Mouse (Mus musculus) thymus, adult 2 months (tissue): Measurements from ENCODE around the gene Itfg2. TPM values are rescaled to one million over a fixed set of nuclear protein-coding genes. Genes with fewer than 3 reads are reported as not detected.

Source experiments
- DNase-seq: peaks from one replicate; pipeline ENCODE4 v3.0.0; 2021
- H3K27ac ChIP-seq: fragments of 200-500 bp; 2 replicates; pipeline ENCODE4 v1.5.1; 2012; ENCODE audit warnings: low read length, control low read depth; ENCODE audit not compliant: control insufficient read depth, insufficient read depth
- H3K27me3 ChIP-seq: fragments of 200-500 bp; 2 replicates; pipeline ENCODE4 v1.6.1; 2012; ENCODE audit warnings: mild to moderate bottlenecking, low read length, moderate library complexity, mixed read lengths; ENCODE audit not compliant: control insufficient read depth, insufficient read depth
- H3K36me3 ChIP-seq: fragments of 200-500 bp; 2 replicates; pipeline ENCODE4 v1.6.1; 2012; ENCODE audit warnings: mild to moderate bottlenecking, low read length, moderate library complexity; ENCODE audit not compliant: control insufficient read depth, insufficient read depth
- H3K4me1 ChIP-seq: fragments of 200-500 bp; replicated peaks from 2 replicates; pipeline ENCODE4 v1.6.1; 2012; ENCODE audit warnings: low read length; ENCODE audit not compliant: control insufficient read depth, insufficient read depth
- H3K4me3 ChIP-seq: fragments of 200-500 bp; 2 replicates; pipeline ENCODE4 v1.5.1; 2012; ENCODE audit warnings: mild to moderate bottlenecking, low read length, control low read depth, moderate library complexity; ENCODE audit not compliant: control insufficient read depth, insufficient read depth
- CTCF ChIP-seq: fragments of 200-500 bp; IDR thresholded peaks from 2 replicates; pipeline ENCODE4 v1.5.1; 2012; ENCODE audit warnings: mild to moderate bottlenecking, control low read depth, low read length, moderate library complexity, borderline replicate concordance; ENCODE audit not compliant: control insufficient read depth, poor library complexity, insufficient read depth; ENCODE audit errors: extremely low read depth
- POLR2A ChIP-seq: fragments of 200-500 bp; IDR thresholded peaks from 2 replicates; pipeline ENCODE4 v1.6.1; 2012; ENCODE audit warnings: mild to moderate bottlenecking, low read length, control low read depth, moderate library complexity; ENCODE audit not compliant: control insufficient read depth, poor library complexity, insufficient read depth; ENCODE audit errors: extremely low read depth
- WGBS: fragments of 180-500 bp; shearing (Covaris S2); methylation state at CpG from one replicate; pipeline ENCODE4 v1.1.7; 2018; 5-methylcytosine and 5-hydroxymethylcytosine counted together
- polyA plus RNA-seq: library from polyadenylated mRNA; depleted of rRNA; stranded (reverse); fragments of >200 nt; gene quantifications from 2 replicates; pipeline ENCODE4 v1.2.3, GENCODE M21; 2012

The Itfg2 gene
- polyA plus RNA-seq, 1 experiment = 56.4 TPM

DNA sequence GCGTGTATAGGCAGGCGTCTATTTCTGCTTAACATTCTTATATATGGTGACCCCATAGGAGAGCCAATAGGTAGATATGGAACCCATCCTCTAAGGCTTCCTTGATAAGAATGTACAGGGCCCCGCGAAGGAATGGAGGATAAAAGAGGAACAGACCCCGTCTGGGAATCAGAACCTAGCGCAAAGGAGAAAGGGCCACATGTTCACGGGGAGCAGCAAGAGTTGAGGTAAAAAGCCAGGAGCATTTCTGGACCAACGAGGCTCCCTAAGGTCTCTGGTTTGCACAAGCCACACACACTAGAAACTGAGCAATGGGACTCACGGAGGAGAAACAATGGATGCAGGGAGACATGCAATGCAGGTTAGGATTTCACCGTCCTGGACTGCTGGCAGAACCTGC is 12.6 kb upstream of the Itfg2 start:
- Histone ChIP-seq H3K36me3 (peaks cover 34% of the 10 kb centered on the region), H3K27ac (no peak overlapping the region), H3K27me3 (no peaks in the 10 kb centered on the region), H3K4me1 (peaks cover 9% of the 10 kb centered on the region), H3K4me3 (peak overlapping the region; percentile 84)
- no peak for DNase-seq
- WGBS = 7% methylated on average over 10 of the region's 10 CpGs
- TF ChIP-seq CTCF (no peak), POLR2A (no peak)

DNA sequence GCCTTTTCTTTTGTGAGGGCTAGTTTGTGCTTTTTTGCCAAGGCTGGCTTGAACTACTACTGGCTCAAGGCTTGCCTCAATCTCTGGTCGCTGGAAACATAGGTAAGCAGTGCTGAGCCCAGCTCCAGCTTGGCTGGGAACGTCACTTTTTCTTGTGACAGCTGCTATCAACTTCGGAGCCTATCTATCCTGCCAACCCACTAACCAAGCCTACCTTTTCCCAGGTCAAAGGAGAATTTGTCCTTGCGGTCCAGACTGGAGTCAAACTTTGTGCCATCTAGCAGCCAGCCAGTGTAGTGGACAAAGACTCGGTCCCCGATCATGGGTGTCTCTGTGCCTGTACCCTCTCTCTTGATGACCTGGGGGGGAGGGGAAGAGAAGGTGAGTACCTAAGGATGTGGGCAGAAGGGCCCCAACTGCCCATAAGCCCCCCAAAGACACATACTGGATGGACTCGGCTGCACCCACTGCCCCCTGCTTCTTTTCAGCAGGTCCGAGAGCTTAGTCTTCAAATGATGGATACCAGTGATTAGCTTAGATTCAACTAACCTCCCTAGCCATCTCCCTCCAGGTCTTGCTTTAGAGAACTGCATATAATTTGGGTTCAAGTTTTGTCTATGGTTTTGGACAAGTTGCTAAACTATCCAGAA is 11.8 kb upstream of the Itfg2 start:
- H3K4me1 ChIP-seq = peaks cover 9% of the 10 kb centered on the region
- no peak overlapping the region for H3K4me3 ChIP-seq
- peaks cover 42% of the 10 kb centered on the region for H3K36me3 ChIP-seq
- 96% methylated on average over 8 of the region's 8 CpGs for WGBS
- DNase-seq = no peak
- no peak for TF ChIP-seq CTCF
- TF ChIP-seq POLR2A = no peak
- H3K27ac ChIP-seq = no peak overlapping the region
- no peaks in the 10 kb centered on the region for H3K27me3 ChIP-seq

DNA sequence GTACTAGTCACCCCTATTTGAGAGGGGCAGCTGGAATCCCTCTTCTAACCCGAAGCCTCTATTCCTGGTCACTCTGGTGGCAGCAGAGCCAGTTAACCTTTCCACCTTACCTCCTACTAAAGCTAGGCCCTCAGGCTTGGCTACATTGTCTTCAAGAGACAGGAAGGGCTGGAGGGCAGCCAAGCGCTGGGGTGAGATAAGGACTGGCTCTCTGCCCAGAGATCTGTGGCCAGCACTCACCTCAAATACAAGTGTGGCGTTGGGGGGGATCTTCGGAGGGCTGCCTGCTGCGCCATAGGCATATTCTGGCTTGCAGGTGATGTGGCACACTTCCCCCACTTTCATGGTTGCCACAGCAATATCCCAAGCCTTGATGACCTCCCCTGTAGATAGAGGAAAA is 10.7 kb upstream of the Itfg2 start:
- TF ChIP-seq POLR2A (no peak), CTCF (no peak)
- WGBS = 73% methylated on average over 5 of the region's 5 CpGs
- Histone ChIP-seq H3K4me3 (no peak overlapping the region), H3K4me1 (peaks cover 9% of the 10 kb centered on the region), H3K36me3 (peaks cover 49% of the 10 kb centered on the region), H3K27ac (no peak overlapping the region), H3K27me3 (no peaks in the 10 kb centered on the region)
- no peak for DNase-seq

DNA sequence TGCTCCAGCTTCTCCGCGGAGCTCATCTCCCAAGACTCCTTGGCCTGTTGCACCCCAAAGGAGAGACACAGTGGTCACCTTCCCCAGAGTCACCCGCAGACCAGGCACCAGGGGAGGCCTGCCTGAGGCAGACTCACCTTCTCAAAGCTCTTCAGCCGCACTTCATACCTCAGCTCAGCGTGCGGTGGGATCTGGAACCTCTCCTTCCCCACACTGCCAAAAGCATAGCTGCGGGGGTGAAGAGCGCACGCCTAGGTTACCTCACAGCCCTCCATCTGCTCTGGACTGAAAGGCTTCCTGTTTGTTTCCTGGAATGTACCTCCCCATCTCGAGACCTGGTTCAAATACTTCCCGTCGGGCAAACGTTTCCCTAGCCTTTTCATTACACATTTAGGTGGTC is 8.8 kb upstream of the Itfg2 start:
- 93% methylated on average over 13 of the region's 13 CpGs for WGBS
- Histone ChIP-seq H3K27ac (no peak overlapping the region), H3K27me3 (no peaks in the 10 kb centered on the region), H3K4me1 (peaks cover 6% of the 10 kb centered on the region), H3K4me3 (no peak overlapping the region), H3K36me3 (peaks cover 51% of the 10 kb centered on the region)
- DNase-seq = no peak
- TF ChIP-seq POLR2A = no peak
- no peak for TF ChIP-seq CTCF

DNA sequence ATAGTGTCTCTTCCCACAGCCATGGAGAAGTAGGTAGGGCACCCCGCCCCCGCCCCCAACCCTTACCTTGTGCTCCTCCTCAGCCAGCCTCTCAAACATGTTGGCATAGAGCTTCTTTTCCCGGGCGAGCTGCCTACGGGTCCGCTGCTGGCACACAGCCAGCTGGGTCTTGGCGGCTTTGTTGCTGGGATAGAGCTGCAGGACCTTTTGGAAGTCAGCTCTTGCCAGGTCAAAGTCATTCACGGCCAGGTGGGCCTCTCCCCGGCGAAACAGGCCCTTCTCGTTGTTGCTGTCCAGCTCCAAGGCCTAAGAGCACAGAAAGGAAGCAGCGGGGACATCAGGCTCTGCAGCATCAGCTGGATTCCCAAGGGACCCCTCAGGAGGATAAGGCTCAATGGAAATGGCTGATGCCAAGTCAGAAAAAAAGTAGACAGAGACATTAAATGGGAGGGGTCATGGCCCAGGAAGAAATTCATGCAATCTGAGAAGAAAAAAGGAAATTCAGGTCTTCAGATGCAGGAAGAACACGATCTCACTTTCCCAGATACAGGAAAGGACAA is 7.7 kb upstream of the Itfg2 start:
- Histone ChIP-seq H3K36me3 (peaks cover 51% of the 10 kb centered on the region), H3K4me1 (peaks cover 5% of the 10 kb centered on the region), H3K27ac (no peak overlapping the region), H3K27me3 (no peaks in the 10 kb centered on the region), H3K4me3 (no peak overlapping the region)
- DNase-seq = no peak
- TF ChIP-seq POLR2A (no peak), CTCF (no peak)
- WGBS = 93% methylated on average over 13 of the region's 13 CpGs

DNA sequence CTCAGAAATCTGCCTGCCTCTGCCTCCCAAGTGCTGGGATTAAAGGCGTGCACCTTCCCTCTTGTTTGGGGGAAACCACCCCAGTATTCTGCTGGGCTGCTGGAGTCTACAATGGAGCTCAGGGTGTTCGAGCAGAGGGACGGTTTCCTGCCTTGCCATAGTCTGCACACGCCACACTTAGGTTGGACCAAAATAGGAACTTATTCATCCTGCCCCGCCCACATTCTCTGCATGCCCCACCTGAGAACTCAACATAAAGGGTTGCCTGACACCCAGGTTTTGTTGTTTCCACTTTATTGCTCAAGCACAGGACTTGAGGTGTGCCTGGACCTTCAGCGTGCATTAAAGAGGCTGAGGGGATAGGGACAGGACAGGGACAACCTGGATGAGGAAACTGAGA is 5.1 kb upstream of the Itfg2 start:
- H3K4me3 ChIP-seq = no peak overlapping the region
- whole genome bisulfite sequencing = 91% methylated on average over 6 of the region's 6 CpGs
- H3K4me1 ChIP-seq = peaks cover 2% of the 10 kb centered on the region; the same call in 1 of the 2 replicates
- peaks cover 41% of the 10 kb centered on the region for H3K36me3 ChIP-seq
- no peak for TF ChIP-seq POLR2A
- no peak for TF ChIP-seq CTCF
- no peak for DNase-seq
- H3K27ac ChIP-seq = no peak overlapping the region
- H3K27me3 ChIP-seq = no peaks in the 10 kb centered on the region

DNA sequence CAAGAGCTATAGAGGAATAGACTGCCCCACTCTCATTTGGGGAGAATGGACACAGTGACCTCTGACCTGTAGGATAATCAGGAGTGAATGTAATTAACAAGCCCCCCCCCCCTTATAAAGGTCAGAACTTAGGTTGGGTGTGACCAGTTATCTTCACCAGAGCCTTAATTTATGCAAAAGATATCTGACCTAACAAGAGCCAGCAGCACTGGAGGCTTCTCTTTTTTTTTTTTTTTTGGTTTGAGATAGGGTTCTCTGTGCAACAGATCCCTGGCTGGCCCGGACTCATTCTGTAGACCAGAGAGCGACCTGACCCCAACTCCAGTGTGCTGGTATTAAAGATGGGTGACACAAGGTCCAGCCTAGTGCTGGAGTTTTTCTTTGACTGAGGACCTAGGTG is 4.6 kb upstream of the Itfg2 start:
- Histone ChIP-seq H3K36me3 (peaks cover 37% of the 10 kb centered on the region), H3K27ac (no peak overlapping the region), H3K4me3 (no peak overlapping the region), H3K27me3 (no peaks in the 10 kb centered on the region), H3K4me1 (peaks cover 2% of the 10 kb centered on the region; the same call in 1 of the 2 replicates)
- no peak for TF ChIP-seq CTCF
- TF ChIP-seq POLR2A = no peak
- no peak for DNase-seq
- WGBS = 100% methylated on average over 2 of the region's 2 CpGs
